17 mouse cellular contexts compared by ENCODE assay signal in the genomic region with DNA sequence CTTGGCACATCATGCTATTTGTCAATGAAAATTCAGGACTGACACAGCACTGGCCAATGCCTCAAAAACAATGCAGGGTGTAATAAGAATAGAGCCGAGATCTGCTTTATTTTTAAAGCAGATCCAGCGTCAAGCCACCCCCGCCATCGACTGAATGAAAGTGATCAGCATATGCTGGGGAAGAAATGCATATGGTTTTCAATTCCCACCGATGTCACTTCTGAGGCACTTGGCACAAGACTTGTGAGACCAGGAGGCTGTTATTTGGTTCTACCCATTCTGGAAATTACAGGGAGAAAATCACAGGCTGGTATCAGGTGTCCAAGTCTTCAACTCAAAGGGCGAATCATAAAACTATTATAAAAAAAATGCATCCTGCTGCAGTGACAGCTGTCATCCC.
DNase-seq lines count a peak whose midpoint lies in the region; ATAC-seq lines count a peak whose summit lies in the region.
"Had no signal": no experiment of that assay in that cellular context is flagged by ENCODE, and none has a peak within 500 bp of the region (broad histone marks: within the 10 kb centered on the region; RNA-seq: fewer than 3 reads in every experiment).

No protein-coding gene starts in this region.

- H3K27ac ChIP-seq in forebrain, embryonic 15.5 days (replicated peaks), result peak overlapping the region; percentile 66; the same call in 1 of the 2 replicates
- H3K27ac ChIP-seq in forebrain, embryonic 12.5 days, result no peak overlapping the region
- H3K27ac ChIP-seq in heart, embryonic 10.5 days, result no peak overlapping the region
- H3K27ac ChIP-seq: hindbrain, embryonic 13.5 days; liver, embryonic 12.5 days; lung, embryonic 15.5 days; midbrain, embryonic 15.5 days had no signal

- peaks cover 6% of the 10 kb centered on the region for H3K4me1 ChIP-seq in forebrain, embryonic 15.5 days
- no peaks in the 10 kb centered on the region for H3K4me1 ChIP-seq in forebrain, embryonic 12.5 days
- no peaks in the 10 kb centered on the region for H3K4me1 ChIP-seq in heart, embryonic 10.5 days
- H3K4me1 ChIP-seq: hindbrain, embryonic 13.5 days; liver, embryonic 12.5 days; lung, embryonic 15.5 days; midbrain, embryonic 15.5 days had no signal

- no peaks in the 10 kb centered on the region for H3K36me3 ChIP-seq in forebrain, embryonic 15.5 days
- no peaks in the 10 kb centered on the region for H3K36me3 ChIP-seq in forebrain, embryonic 12.5 days (replicated peaks)
- H3K36me3 ChIP-seq in heart, embryonic 10.5 days, result no peaks in the 10 kb centered on the region
- H3K36me3 ChIP-seq: hindbrain, embryonic 13.5 days; liver, embryonic 12.5 days; lung, embryonic 15.5 days; midbrain, embryonic 15.5 days had no signal

- H3K9me3 ChIP-seq in forebrain, embryonic 15.5 days, result no peaks in the 10 kb centered on the region
- no peaks in the 10 kb centered on the region for H3K9me3 ChIP-seq in forebrain, embryonic 12.5 days
- H3K9me3 ChIP-seq in heart, embryonic 10.5 days, result no peaks in the 10 kb centered on the region
- H3K9me3 ChIP-seq: hindbrain, embryonic 13.5 days; liver, embryonic 12.5 days; lung, embryonic 15.5 days; midbrain, embryonic 15.5 days had no signal

- H3K4me2 ChIP-seq in forebrain, embryonic 15.5 days (replicated peaks), result no peak overlapping the region
- H3K4me2 ChIP-seq in forebrain, embryonic 12.5 days, result no peak overlapping the region
- H3K4me2 ChIP-seq: hindbrain, embryonic 13.5 days; liver, embryonic 12.5 days; lung, embryonic 15.5 days; midbrain, embryonic 15.5 days had no signal

- 48% methylated on average over 6 of the region's 6 CpGs for WGBS in forebrain, embryonic 15.5 days
- 82% methylated on average over 6 of the region's 6 CpGs for WGBS in forebrain, embryonic 12.5 days
- WGBS in heart, embryonic 10.5 days, result 84% methylated on average over 6 of the region's 6 CpGs

- DNase-seq in brain, adult 2 months (ENCODE audit: low read depth, low spot score), result peak; percentile 64
- peak; percentile 24 to 64 for DNase-seq in frontal cortex, adult 2 months (ENCODE audit: extremely low spot score in 1 of 2, low spot score in 1 of 2)
- peak; percentile 18 to 41 for DNase-seq in right cerebral cortex, adult 2 months (ENCODE audit: low spot score in 2 of 2)
- DNase-seq in cerebellum, adult 9-11 months, result no peak
- DNase-seq in heart, embryonic 10.5 days (ENCODE audit: low spot score), result no peak
- DNase-seq: adrenal gland, adult 8-10 months; B cell, adult 2 months; cerebellum, adult 2 months; gastrocnemius, postnatal 25 days; heart, postnatal 10 days had no signal

- H3K9ac ChIP-seq in forebrain, embryonic 15.5 days (replicated peaks), result no peak overlapping the region
- H3K9ac ChIP-seq in forebrain, embryonic 12.5 days, result no peak overlapping the region
- H3K9ac ChIP-seq: hindbrain, embryonic 13.5 days; liver, embryonic 12.5 days; lung, embryonic 15.5 days; midbrain, embryonic 15.5 days had no signal

- no peak overlapping the region for H3K4me3 ChIP-seq in forebrain, embryonic 15.5 days
- no peak overlapping the region for H3K4me3 ChIP-seq in forebrain, embryonic 12.5 days (replicated peaks)
- H3K4me3 ChIP-seq in heart, embryonic 10.5 days, result no peak overlapping the region
- H3K4me3 ChIP-seq: hindbrain, embryonic 13.5 days; liver, embryonic 12.5 days; lung, embryonic 15.5 days; midbrain, embryonic 15.5 days had no signal

- ATAC-seq in forebrain, embryonic 15.5 days (replicated peaks), result peak; percentile 84
- ATAC-seq in forebrain, embryonic 12.5 days (ENCODE audit: low FRiP score), result no peak
- ATAC-seq: intestine, embryonic 16.5 days; liver, embryonic 12.5 days; midbrain, embryonic 15.5 days had no signal

- H3K27me3 ChIP-seq in forebrain, embryonic 15.5 days, result no peaks in the 10 kb centered on the region
- H3K27me3 ChIP-seq in forebrain, embryonic 12.5 days, result no peaks in the 10 kb centered on the region
- H3K27me3 ChIP-seq in heart, embryonic 10.5 days (ENCODE audit: insufficient read depth, poor library complexity, severe bottlenecking), result no peaks in the 10 kb centered on the region
- H3K27me3 ChIP-seq: hindbrain, embryonic 13.5 days; liver, embryonic 12.5 days; lung, embryonic 15.5 days; midbrain, embryonic 15.5 days had no signal

Comparison
In these comparisons a context has a peak if more than half of its experiments do, and no peak if none do; other contexts are left out.
1. DNase-seq: peak in brain, adult 2 months (single experiment), frontal cortex, adult 2 months (2 of 2) and right cerebral cortex, adult 2 months (2 of 2); none in cerebellum, adult 9-11 months (single experiment) and heart, embryonic 10.5 days (single experiment).